Mouse (Mus musculus): ENCODE results near the gene Iqgap2. TPM values are rescaled to one million over a fixed set of nuclear protein-coding genes. Genes with fewer than 3 reads are reported as not detected.

Iqgap2 gene
- total and polyA plus RNA-seq, 3 experiments, result 0.08 to 0.14 (median 0.11) TPM

- no peak for DNase-seq (ENCODE audit: extremely low read depth)
- H3K4me2 ChIP-seq (ENCODE audit: insufficient read depth, low read depth, poor library complexity, severe bottlenecking), result no peak overlapping the region
- no peak overlapping the region for H3K27ac ChIP-seq (ENCODE audit: insufficient read depth, low read depth)
- in situ Hi-C loops (cut with MboI; ENCODE audit: low pct_ligation_motif_present, low pct_unique_long_range_greater_than_20kb, low sequenced_read_pairs), result no loop called here
- H3K4me3 ChIP-seq (replicated peaks in 1 of 3; ENCODE audit: low read depth in 2 of 3, low read length in 2 of 3, poor library complexity in 1 of 3), result no peak overlapping the region
- peaks cover 4% of the 10 kb centered on the region for H3K27me3 ChIP-seq (replicated peaks)
- no peaks in the 10 kb centered on the region for H3K36me3 ChIP-seq (replicated peaks in 1 of 2; ENCODE audit: control insufficient read depth in 1 of 2, insufficient read depth in 1 of 2, low read length in 1 of 2)
- no peak overlapping the region for H3K9ac ChIP-seq (ENCODE audit: insufficient read depth, low read depth)
- H3K9me3 ChIP-seq (replicated peaks; ENCODE audit: low read length), result no peaks in the 10 kb centered on the region
- H3K4me1 ChIP-seq (ENCODE audit: control insufficient read depth in 1 of 2, insufficient read depth in 2 of 2), result no peaks in the 10 kb centered on the region
- TF ChIP-seq UBTF (IDR thresholded peaks at IDR 0.05; ENCODE audit: low read depth, low read length) (no peak), ZNF384 (IDR thresholded peaks at IDR 0.05; ENCODE audit: low read depth, low read length) (no peak)
- dilution Hi-C loops (cut with MboI; ENCODE audit: extremely low pct_ligation_motif_present, extremely low pct_unique_long_range_greater_than_20kb, low sequenced_read_pairs), result no loop called here
- no peaks in the 10 kb centered on the region for H3K79me2 ChIP-seq (replicated peaks; ENCODE audit: control insufficient read depth, extremely low read depth, insufficient read depth, poor library complexity, severe bottlenecking)
Observed at GRCm38 (mm10) chr13:95651870-95652668, 239.7 kb downstream of the Iqgap2 start.

GRCm38 (mm10) chr13:95649941-95650340 is 241.8 kb downstream of the Iqgap2 start:
- no peak overlapping the region for H3K4me3 ChIP-seq (replicated peaks in 1 of 3; ENCODE audit: low read depth in 2 of 3, low read length in 2 of 3, poor library complexity in 1 of 3)
- H3K9ac ChIP-seq (ENCODE audit: insufficient read depth, low read depth), result no peak overlapping the region
- no peaks in the 10 kb centered on the region for H3K36me3 ChIP-seq (replicated peaks in 1 of 2; ENCODE audit: control insufficient read depth in 1 of 2, insufficient read depth in 1 of 2, low read length in 1 of 2)
- no peak overlapping the region for H3K4me2 ChIP-seq (ENCODE audit: insufficient read depth, low read depth, poor library complexity, severe bottlenecking)
- no peaks in the 10 kb centered on the region for H3K79me2 ChIP-seq (replicated peaks; ENCODE audit: control insufficient read depth, extremely low read depth, insufficient read depth, poor library complexity, severe bottlenecking)
- no peak for DNase-seq (ENCODE audit: extremely low read depth)
- no peaks in the 10 kb centered on the region for H3K4me1 ChIP-seq (ENCODE audit: control insufficient read depth in 1 of 2, insufficient read depth in 2 of 2)
- in situ Hi-C loops (cut with MboI; ENCODE audit: low pct_ligation_motif_present, low pct_unique_long_range_greater_than_20kb, low sequenced_read_pairs), result no loop called here
- H3K27ac ChIP-seq (ENCODE audit: insufficient read depth, low read depth), result no peak overlapping the region
- peaks cover 4% of the 10 kb centered on the region for H3K27me3 ChIP-seq (replicated peaks)
- H3K9me3 ChIP-seq (replicated peaks; ENCODE audit: low read length), result no peaks in the 10 kb centered on the region
- dilution Hi-C loops (cut with MboI; ENCODE audit: extremely low pct_ligation_motif_present, extremely low pct_unique_long_range_greater_than_20kb, low sequenced_read_pairs), result no loop called here
- TF ChIP-seq CHD2 (IDR thresholded peaks at IDR 0.05; ENCODE audit: low read length), result no peak
- no peak for TF ChIP-seq RAD21 (IDR thresholded peaks at IDR 0.05; ENCODE audit: low read depth, low read length)
- TF ChIP-seq UBTF (IDR thresholded peaks at IDR 0.05; ENCODE audit: low read depth, low read length), result no peak
- no peak for TF ChIP-seq PAX5 (IDR thresholded peaks at IDR 0.05; ENCODE audit: low read length)
- TF ChIP-seq IRF4 (IDR thresholded peaks at IDR 0.05; ENCODE audit: low read depth, low read length), result no peak
- TF ChIP-seq MAZ (IDR thresholded peaks at IDR 0.05; ENCODE audit: low read depth, low read length), result no peak
- TF ChIP-seq GABPA (IDR thresholded peaks at IDR 0.05; ENCODE audit: insufficient replicate concordance, low read depth, low read length), result no peak
- TF ChIP-seq USF1 (IDR thresholded peaks at IDR 0.05; ENCODE audit: low read depth, low read length), result no peak
- TF ChIP-seq E2F4 (IDR thresholded peaks at IDR 0.05; ENCODE audit: insufficient replicate concordance, low read depth, low read length), result no peak
- TF ChIP-seq USF2 (conservative IDR thresholded peaks at IDR 0.05; ENCODE audit: low read depth, low read length), result no peak
- no peak for TF ChIP-seq MAFK (IDR thresholded peaks at IDR 0.05; ENCODE audit: insufficient replicate concordance, low read length)
- TF ChIP-seq ZNF384 (IDR thresholded peaks at IDR 0.05; ENCODE audit: low read depth, low read length), result no peak
- TF ChIP-seq TBP (conservative IDR thresholded peaks at IDR 0.05; ENCODE audit: low read depth, low read length), result no peak
- no peak for TF ChIP-seq SIN3A (IDR thresholded peaks at IDR 0.05; ENCODE audit: low read length)
- no peak for TF ChIP-seq MXI1 (IDR thresholded peaks at IDR 0.05; ENCODE audit: low read depth, low read length)
- no peak for TF ChIP-seq NRF1 (IDR thresholded peaks at IDR 0.05; ENCODE audit: low read depth, low read length)
- no peak for TF ChIP-seq MEF2A (IDR thresholded peaks at IDR 0.05; ENCODE audit: borderline replicate concordance, low read depth, low read length)
- no peak for TF ChIP-seq KAT2A (IDR thresholded peaks at IDR 0.05; ENCODE audit: insufficient replicate concordance, low read length)
- no peak for TF ChIP-seq ZMIZ1 (IDR thresholded peaks at IDR 0.05; ENCODE audit: low read depth, low read length)
- no peak for TF ChIP-seq ZC3H11A (IDR thresholded peaks at IDR 0.05; ENCODE audit: low read depth, low read length)
